In the genomic region with DNA sequence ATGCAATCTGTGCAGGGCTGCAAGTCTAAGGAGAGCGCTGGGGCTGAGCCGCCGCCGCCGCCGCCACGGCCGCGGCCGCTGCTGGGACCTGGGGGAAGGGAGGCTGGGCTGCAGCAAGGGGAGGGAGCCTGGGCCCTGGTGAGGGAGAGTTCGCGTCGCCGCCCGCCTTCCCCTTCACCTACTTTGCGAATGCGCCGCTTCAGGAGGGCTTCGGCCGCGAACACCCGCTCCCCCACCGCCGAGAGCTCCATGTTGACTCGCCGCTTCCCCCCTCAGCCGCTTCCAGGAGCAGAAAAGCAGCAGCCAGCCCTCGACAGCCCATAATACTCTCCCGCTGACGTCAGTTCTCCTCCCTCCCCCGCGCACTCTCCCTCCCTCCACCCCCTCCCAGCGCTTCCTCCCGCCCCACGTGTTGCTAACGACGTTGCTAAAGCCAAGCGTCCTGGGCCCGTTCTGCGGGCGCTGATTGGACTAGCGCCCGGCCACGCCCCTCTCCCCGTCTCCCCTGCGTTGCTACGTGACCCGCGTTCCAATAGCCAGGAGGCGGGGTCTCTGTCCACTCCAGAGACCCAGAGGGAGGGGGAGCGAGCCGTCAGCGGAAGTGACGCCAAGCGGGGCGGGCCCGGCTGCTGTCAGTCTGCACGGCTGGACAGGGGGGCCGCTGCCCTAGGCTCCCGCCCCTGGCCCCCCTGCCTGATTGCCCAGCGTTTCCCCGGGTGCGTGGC, we compare ENCODE assay signal across 8 mouse cellular contexts. TPM values are rescaled to one million over a fixed set of nuclear protein-coding genes. Genes with fewer than 3 reads are reported as not detected.
A peak's percentile ranks its signal among the peaks of the same experiment; 100 is the strongest.
DNase-seq lines count a peak whose midpoint lies in the region; ATAC-seq lines count a peak whose summit lies in the region.

Gene Cbx8, minus strand, starts transcription at position 370 of the 725 bp plus-strand sequence.

- peak within 1 kb of the TSS; percentile 95 for H3K4me2 ChIP-seq in hindbrain, embryonic 12.5 days (replicated peaks)

- H3K27ac ChIP-seq in hindbrain, embryonic 12.5 days: peak within 1 kb of the TSS; percentile 91

- H3K9me3 ChIP-seq in hindbrain, embryonic 12.5 days (replicated peaks): no peaks in the 10 kb centered on the region

- H3K27me3 ChIP-seq in hindbrain, embryonic 12.5 days: peaks cover 81% of the 10 kb centered on the region

- H3K4me1 ChIP-seq in hindbrain, embryonic 12.5 days: peaks cover 70% of the 10 kb centered on the region

- H3K4me3 ChIP-seq in hindbrain, embryonic 12.5 days: peak within 1 kb of the TSS; percentile 56

- H3K36me3 ChIP-seq in hindbrain, embryonic 12.5 days: peaks cover 8% of the 10 kb centered on the region; the same call in 1 of the 2 replicates

- peak; percentile 100 for DNase-seq in Muller cell, postnatal 12 days (ENCODE audit: inconsistent ontology term)
- DNase-seq in cerebellum, adult 9-11 months: peak; percentile 100
- peak; percentile 98 to 100 for DNase-seq in frontal cortex, adult 2 months (ENCODE audit: extremely low spot score in 1 of 2, low spot score in 1 of 2)
- DNase-seq in layer of hippocampus, postnatal 14 days (ENCODE audit: low spot score in 2 of 2): peak; percentile 99 to 100
- DNase-seq in lung, postnatal 14 days: peak; percentile 99
- DNase-seq in retina, adult 2 months (ENCODE audit: low read depth, low spot score): peak; percentile 99
- DNase-seq in thymus, postnatal 36 days: peak; percentile 98 to 100

- H3K9ac ChIP-seq in hindbrain, embryonic 12.5 days: peak within 1 kb of the TSS; percentile 82

- WGBS in hindbrain, embryonic 12.5 days: under 1% methylated on average over 46 of the region's 63 CpGs

- ATAC-seq in hindbrain, embryonic 12.5 days (ENCODE audit: low FRiP score): peak; percentile 92

RNA-seq across cellular contexts. Expression of gene Cbx8, which starts in this region (rescaled TPM):
- polyA plus RNA-seq in frontal cortex, adult 2 months (2012; rRNA removed): 6.9 and 7.6 TPM in 2 replicates
- 9.9 and 11.6 TPM in 2 replicates for polyA plus RNA-seq in hindbrain, embryonic 12.5 days (2016; fragmentation: Nextera tagmentation; extraction: Ambion mirVana)
- total RNA-seq in layer of hippocampus, postnatal 14 days (2021): 10 to 100 TPM; 15.0 to 15.2 TPM

Comparison
In these comparisons a context has a peak if more than half of its experiments do, and no peak if none do; other contexts are left out.
1. Peak in every context shown above with its lines: DNase-seq, ATAC-seq, H3K4me3 ChIP-seq and H3K27ac ChIP-seq.